Mouse (Mus musculus): ENCODE results near the gene Pank4. TPM values are rescaled to one million over a fixed set of nuclear protein-coding genes. Genes with fewer than 3 reads are reported as not detected.

The Pank4 gene
- polyA plus RNA-seq, 1 experiment: 16.7 TPM

GRCm38 (mm10) chr4:154952461-154953241 lies 11.3 kb upstream of the Pank4 start:
- Histone ChIP-seq H3K27ac (ENCODE audit: control insufficient read depth, insufficient read depth, low read depth, low read length) (no peak overlapping the region), H3K36me3 (ENCODE audit: control insufficient read depth, insufficient read depth, low read length) (no peaks in the 10 kb centered on the region), H3K4me1 (ENCODE audit: control insufficient read depth, insufficient read depth, low read length) (peaks cover 7% of the 10 kb centered on the region), H3K27me3 (ENCODE audit: control insufficient read depth, insufficient read depth, low read length) (no peaks in the 10 kb centered on the region), H3K4me3 (ENCODE audit: control insufficient read depth, low read depth, low read length) (no peak overlapping the region)
- TF ChIP-seq POLR2A (IDR thresholded peaks at IDR 0.05; ENCODE audit: control insufficient read depth, low read depth, low read length) (no peak), CTCF (IDR thresholded peaks at IDR 0.05; ENCODE audit: control insufficient read depth, insufficient read depth, insufficient replicate concordance, low read depth, low read length) (no peak)

DNA sequence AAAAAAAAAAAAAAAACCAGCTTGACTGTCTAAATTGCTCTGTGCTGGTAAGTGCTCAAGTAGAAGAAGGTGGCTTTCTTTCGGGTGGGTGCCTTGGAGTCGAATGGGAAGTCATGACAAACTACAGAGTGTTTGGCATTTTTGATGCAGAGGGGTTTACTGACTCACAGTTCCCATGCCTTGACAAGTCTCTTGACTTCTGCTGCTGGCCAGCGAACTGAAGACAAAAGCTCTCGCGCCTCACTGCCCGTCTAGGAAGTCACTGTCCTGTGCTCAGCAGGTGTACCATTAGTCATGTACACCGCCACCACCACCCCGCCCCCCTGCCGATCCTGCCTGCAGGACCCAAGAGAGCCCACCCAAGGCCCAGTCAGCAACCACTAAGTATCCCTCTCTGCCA lies 7.3 kb upstream of the Pank4 start:
- H3K4me3 ChIP-seq (ENCODE audit: control insufficient read depth, low read depth, low read length): no peak overlapping the region
- TF ChIP-seq CTCF (IDR thresholded peaks at IDR 0.05; ENCODE audit: control insufficient read depth, insufficient read depth, insufficient replicate concordance, low read depth, low read length) (no peak), POLR2A (IDR thresholded peaks at IDR 0.05; ENCODE audit: control insufficient read depth, low read depth, low read length) (no peak)
- peaks cover 29% of the 10 kb centered on the region for H3K4me1 ChIP-seq (ENCODE audit: control insufficient read depth, insufficient read depth, low read length)
- H3K36me3 ChIP-seq (ENCODE audit: control insufficient read depth, insufficient read depth, low read length): no peaks in the 10 kb centered on the region
- 0 out of 2 replicates have a peak, but pooled peaks cover 2% of the 10 kb centered on the region for H3K27me3 ChIP-seq (ENCODE audit: control insufficient read depth, insufficient read depth, low read length)
- no peak overlapping the region for H3K27ac ChIP-seq (ENCODE audit: control insufficient read depth, insufficient read depth, low read depth, low read length)

DNA sequence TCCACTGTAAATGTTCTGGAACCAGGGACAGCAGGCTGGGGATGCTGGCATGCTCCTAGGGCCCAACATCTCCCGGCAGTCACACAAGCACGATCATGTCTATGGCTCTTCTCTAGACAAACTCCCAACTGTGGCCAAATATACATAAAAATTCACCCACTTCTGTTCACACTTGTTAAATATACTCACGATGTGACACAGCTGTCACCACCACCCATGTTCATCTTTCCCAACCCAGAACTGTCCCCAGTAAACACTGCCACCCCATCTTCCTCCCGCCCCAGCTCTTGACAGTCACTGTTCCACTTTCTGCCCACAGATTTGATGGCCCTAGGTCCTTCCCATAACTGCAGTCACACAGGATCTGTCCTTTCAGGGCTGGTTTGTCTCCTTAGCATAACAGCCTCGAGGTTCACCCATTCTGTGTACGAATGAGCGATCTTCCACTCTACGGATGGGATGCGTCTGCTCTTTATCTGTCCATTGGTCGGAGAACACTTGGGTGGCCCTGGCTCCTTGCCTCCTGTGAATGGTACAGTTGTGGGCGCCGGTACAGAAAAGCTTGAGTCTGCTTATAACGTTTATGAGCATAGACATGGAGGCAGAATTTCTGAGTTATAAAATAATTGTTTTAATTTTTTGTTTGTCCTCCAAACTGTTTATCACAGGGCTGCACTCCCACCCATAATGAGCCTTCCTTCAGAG lies 6.5 kb upstream of the Pank4 start:
- H3K4me1 ChIP-seq (ENCODE audit: control insufficient read depth, insufficient read depth, low read length): peaks cover 36% of the 10 kb centered on the region

GRCm38 (mm10) chr4:154958171-154958570 lies 5.8 kb upstream of the Pank4 start:
- TF ChIP-seq POLR2A (IDR thresholded peaks at IDR 0.05; ENCODE audit: control insufficient read depth, low read depth, low read length) (no peak), CTCF (IDR thresholded peaks at IDR 0.05; ENCODE audit: control insufficient read depth, insufficient read depth, insufficient replicate concordance, low read depth, low read length) (no peak)
- Histone ChIP-seq H3K4me1 (ENCODE audit: control insufficient read depth, insufficient read depth, low read length) (peaks cover 35% of the 10 kb centered on the region), H3K27me3 (ENCODE audit: control insufficient read depth, insufficient read depth, low read length) (0 out of 2 replicates have a peak, but pooled peaks cover 2% of the 10 kb centered on the region)

More for the DNA sequence above, 6.5 kb upstream of the Pank4 start:
- Histone ChIP-seq H3K4me3 (ENCODE audit: control insufficient read depth, low read depth, low read length) (no peak overlapping the region), H3K27ac (ENCODE audit: control insufficient read depth, insufficient read depth, low read depth, low read length) (no peak overlapping the region), H3K36me3 (ENCODE audit: control insufficient read depth, insufficient read depth, low read length) (no peaks in the 10 kb centered on the region), H3K27me3 (ENCODE audit: control insufficient read depth, insufficient read depth, low read length) (0 out of 2 replicates have a peak, but pooled peaks cover 2% of the 10 kb centered on the region)
- TF ChIP-seq CTCF (IDR thresholded peaks at IDR 0.05; ENCODE audit: control insufficient read depth, insufficient read depth, insufficient replicate concordance, low read depth, low read length) (no peak), POLR2A (IDR thresholded peaks at IDR 0.05; ENCODE audit: control insufficient read depth, low read depth, low read length) (no peak)

GRCm38 (mm10) chr4:154958621-154959020 lies 5.3 kb upstream of the Pank4 start:
- Histone ChIP-seq H3K4me3 (ENCODE audit: control insufficient read depth, low read depth, low read length) (no peak overlapping the region), H3K4me1 (ENCODE audit: control insufficient read depth, insufficient read depth, low read length) (peaks cover 38% of the 10 kb centered on the region), H3K27me3 (ENCODE audit: control insufficient read depth, insufficient read depth, low read length) (0 out of 2 replicates have a peak, but pooled peaks cover 2% of the 10 kb centered on the region), H3K27ac (ENCODE audit: control insufficient read depth, insufficient read depth, low read depth, low read length) (no peak overlapping the region), H3K36me3 (ENCODE audit: control insufficient read depth, insufficient read depth, low read length) (no peaks in the 10 kb centered on the region)
- TF ChIP-seq POLR2A (IDR thresholded peaks at IDR 0.05; ENCODE audit: control insufficient read depth, low read depth, low read length) (no peak), CTCF (IDR thresholded peaks at IDR 0.05; ENCODE audit: control insufficient read depth, insufficient read depth, insufficient replicate concordance, low read depth, low read length) (no peak)

More at GRCm38 (mm10) chr4:154958171-154958570, 5.8 kb upstream of the Pank4 start:
- H3K36me3 ChIP-seq (ENCODE audit: control insufficient read depth, insufficient read depth, low read length): no peaks in the 10 kb centered on the region
- no peak overlapping the region for H3K27ac ChIP-seq (ENCODE audit: control insufficient read depth, insufficient read depth, low read depth, low read length)
- H3K4me3 ChIP-seq (ENCODE audit: control insufficient read depth, low read depth, low read length): no peak overlapping the region

- Histone ChIP-seq H3K36me3 (ENCODE audit: control insufficient read depth, insufficient read depth, low read length) (no peaks in the 10 kb centered on the region), H3K27me3 (ENCODE audit: control insufficient read depth, insufficient read depth, low read length) (0 out of 2 replicates have a peak, but pooled peaks cover 2% of the 10 kb centered on the region), H3K4me1 (ENCODE audit: control insufficient read depth, insufficient read depth, low read length) (peaks cover 39% of the 10 kb centered on the region), H3K27ac (ENCODE audit: control insufficient read depth, insufficient read depth, low read depth, low read length) (no peak overlapping the region), H3K4me3 (ENCODE audit: control insufficient read depth, low read depth, low read length) (peak overlapping the region; percentile 74)
- TF ChIP-seq CTCF (IDR thresholded peaks at IDR 0.05; ENCODE audit: control insufficient read depth, insufficient read depth, insufficient replicate concordance, low read depth, low read length): no peak
- no peak for TF ChIP-seq POLR2A (IDR thresholded peaks at IDR 0.05; ENCODE audit: control insufficient read depth, low read depth, low read length)
Measured at GRCm38 (mm10) chr4:154960021-154960689, 3.8 kb upstream of the Pank4 start.
